Mouse (Mus musculus) splenic B cell, adult 2 months (primary cell): ENCODE results near the gene Hist1h2ab.
"Not testable (repeated sequence)": the region's sequence is repeated elsewhere in the genome, so short reads cannot be mapped to it uniquely, and the experiment has no call there.

Source experiments
- DNase-seq: peaks from one replicate; pipeline ENCODE4 v3.0.0-alpha.2; 2011; ENCODE audit warnings: low read depth, low spot score
- H3K27me3 ChIP-seq: 2 replicates; pipeline ENCODE4 v1.6.1; 2012; ENCODE audit warnings: mild to moderate bottlenecking, low read length, moderate library complexity, mixed read lengths; ENCODE audit not compliant: control insufficient read depth, poor library complexity, insufficient read depth, severe bottlenecking
- H3K36me3 ChIP-seq: 2 replicates; pipeline ENCODE4 v1.6.1; 2012; ENCODE audit warnings: mild to moderate bottlenecking, low read length, moderate library complexity, mixed read lengths; ENCODE audit not compliant: control insufficient read depth, poor library complexity, insufficient read depth, severe bottlenecking

The Hist1h2ab gene

DNA sequence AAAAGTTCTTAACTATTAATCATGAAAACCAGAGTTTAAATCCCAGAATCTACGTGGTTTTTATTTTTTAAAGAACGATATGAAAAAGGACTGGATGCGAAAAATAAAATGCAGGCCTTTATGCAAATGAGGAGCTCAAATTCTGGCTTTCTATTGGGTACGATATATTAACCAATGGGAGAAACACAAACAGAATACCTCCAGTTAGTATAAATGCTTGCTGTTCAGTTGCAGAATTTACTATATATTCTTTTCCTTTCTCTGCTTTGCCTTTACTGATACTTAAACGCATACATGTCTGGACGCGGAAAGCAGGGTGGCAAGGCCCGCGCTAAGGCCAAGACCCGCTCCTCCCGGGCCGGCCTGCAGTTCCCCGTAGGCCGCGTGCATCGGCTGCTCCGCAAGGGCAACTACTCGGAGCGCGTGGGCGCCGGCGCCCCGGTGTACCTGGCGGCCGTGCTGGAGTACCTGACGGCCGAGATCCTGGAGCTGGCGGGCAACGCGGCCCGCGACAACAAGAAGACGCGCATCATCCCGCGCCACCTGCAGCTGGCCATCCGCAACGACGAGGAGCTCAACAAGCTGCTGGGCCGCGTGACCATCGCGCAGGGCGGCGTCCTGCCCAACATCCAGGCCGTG lies at the start of gene Hist1h2ab:
TSS of gene Hist1h2ab (plus strand) at position 288 of the 639 bp plus-strand sequence.
- not testable (repeated sequence) for H3K36me3 ChIP-seq, H3K27me3 ChIP-seq
- DNase-seq, result peak; percentile 80

DNA sequence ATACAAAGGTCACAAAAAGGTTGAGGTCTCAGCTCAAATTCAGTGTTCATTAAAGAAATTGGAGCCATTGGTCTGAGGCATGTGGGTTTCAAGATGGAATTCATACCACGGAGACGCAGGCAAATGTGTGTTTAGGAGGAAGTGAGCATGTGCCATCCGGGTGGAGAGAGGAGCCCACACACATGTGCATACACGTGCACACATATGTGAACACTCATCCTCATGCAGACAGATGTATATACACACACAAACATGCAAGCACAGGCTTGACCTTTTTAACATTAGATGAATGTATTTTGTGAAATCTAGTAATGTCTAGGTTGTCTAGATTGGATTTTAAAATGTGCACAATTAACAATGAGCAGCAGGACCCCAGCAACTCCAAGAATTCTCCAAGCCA lies 48.7 kb upstream of the Hist1h2ab start:
- DNase-seq, result no peak

GRCm38 (mm10) chr13:23702801-23703200 lies 48.1 kb upstream of the Hist1h2ab start:
- H3K36me3 ChIP-seq, H3K27me3 ChIP-seq, DNase-seq: not testable (repeated sequence)

More for the DNA sequence above, 48.7 kb upstream of the Hist1h2ab start:
- Histone ChIP-seq H3K36me3 (no peaks in the 10 kb centered on the region), H3K27me3 (no peaks in the 10 kb centered on the region)

DNA sequence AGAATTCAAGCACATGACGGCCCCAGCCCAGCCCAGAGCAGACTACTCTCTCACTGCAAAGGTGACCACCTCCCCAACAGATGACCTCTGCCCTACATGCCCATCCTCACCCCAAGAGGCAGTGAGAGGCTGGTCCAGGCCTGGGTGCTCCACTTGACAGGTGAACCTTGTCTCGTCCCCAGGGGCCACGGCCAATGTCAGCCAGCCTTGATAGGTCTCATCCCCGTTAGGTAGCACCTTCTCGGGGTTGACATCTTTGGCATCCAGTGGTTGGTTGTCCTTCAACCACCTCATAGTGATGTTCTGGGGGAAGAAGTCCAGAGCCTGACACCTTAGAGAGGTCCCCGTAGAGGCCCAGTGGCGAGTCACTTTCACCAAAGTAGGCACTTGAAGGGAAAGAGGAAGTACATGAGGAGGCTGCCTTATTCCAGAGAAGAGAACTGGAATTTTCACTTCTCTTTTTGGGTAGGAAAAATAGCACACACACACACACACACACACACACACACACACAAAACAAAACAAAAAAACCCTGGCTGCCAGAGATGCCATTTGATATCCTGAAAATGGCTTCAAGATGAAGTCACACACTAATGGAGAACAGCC lies 45.1 kb upstream of the Hist1h2ab start:
- Histone ChIP-seq H3K36me3 (no peaks in the 10 kb centered on the region), H3K27me3 (no peaks in the 10 kb centered on the region)
- DNase-seq, result peak; percentile 52

- DNase-seq, result no peak
- H3K36me3 ChIP-seq, result no peaks in the 10 kb centered on the region
- H3K27me3 ChIP-seq, result no peaks in the 10 kb centered on the region
Observed at GRCm38 (mm10) chr13:23706771-23707170, 44.2 kb upstream of the Hist1h2ab start.

GRCm38 (mm10) chr13:23708041-23708440 lies 42.9 kb upstream of the Hist1h2ab start:
- no peaks in the 10 kb centered on the region for H3K36me3 ChIP-seq
- H3K27me3 ChIP-seq, result no peaks in the 10 kb centered on the region
- no peak for DNase-seq

GRCm38 (mm10) chr13:23708654-23709053 lies 42.3 kb upstream of the Hist1h2ab start:
- Histone ChIP-seq H3K27me3 (no peaks in the 10 kb centered on the region), H3K36me3 (no peaks in the 10 kb centered on the region)
- DNase-seq, result no peak

GRCm38 (mm10) chr13:23709714-23710373 lies 41.1 kb upstream of the Hist1h2ab start:
- Histone ChIP-seq H3K36me3 (no peaks in the 10 kb centered on the region), H3K27me3 (no peaks in the 10 kb centered on the region)
- no peak for DNase-seq

DNA sequence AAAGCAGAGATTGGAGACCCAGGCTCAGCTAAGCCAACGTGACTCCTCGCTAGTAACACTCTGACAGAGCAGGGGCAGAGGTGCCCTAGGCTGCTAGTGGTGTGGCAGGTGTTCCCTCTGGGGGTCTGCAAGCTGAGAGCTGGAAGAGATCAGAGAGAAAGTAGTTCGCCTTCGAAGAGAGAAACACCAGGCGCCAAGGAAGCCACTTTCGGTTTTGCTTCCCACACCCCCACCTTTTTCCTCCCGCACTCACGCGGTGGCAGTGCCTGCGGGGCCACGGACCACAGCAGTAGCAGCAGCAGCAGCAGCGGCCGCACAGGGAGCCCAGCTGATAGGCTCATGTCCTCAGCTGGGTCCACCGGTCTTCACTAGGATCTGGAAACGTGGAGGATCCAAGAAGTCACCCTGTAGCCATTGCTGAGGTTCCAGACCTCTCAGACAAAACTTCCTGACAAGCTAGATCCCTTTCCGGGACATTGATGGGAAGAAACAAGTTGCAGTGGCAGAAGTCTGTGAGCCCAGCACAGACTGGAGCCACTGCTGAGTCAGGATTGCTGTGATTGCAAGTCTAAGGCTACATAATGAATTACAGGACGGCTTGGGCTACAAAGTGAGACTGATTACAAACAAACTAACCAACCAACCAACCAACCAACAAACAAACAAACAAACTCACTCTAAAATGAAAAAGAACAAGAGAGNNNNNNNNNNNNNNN lies 40.4 kb upstream of the Hist1h2ab start, which contains the start of gene Hfe:
TSS of gene Hfe (minus strand) at position 481 of the 716 bp plus-strand sequence.
- H3K36me3 ChIP-seq, result no peaks in the 10 kb centered on the region
- no peaks in the 10 kb centered on the region for H3K27me3 ChIP-seq
- peak; percentile 71 for DNase-seq

- Histone ChIP-seq H3K27me3 (no peaks in the 10 kb centered on the region), H3K36me3 (no peaks in the 10 kb centered on the region)
- DNase-seq, result no peak
Observed at GRCm38 (mm10) chr13:23716261-23717042, 34.5 kb upstream of the Hist1h2ab start.

GRCm38 (mm10) chr13:23717176-23717575 lies 33.8 kb upstream of the Hist1h2ab start:
- DNase-seq, result no peak
- H3K27me3 ChIP-seq, result no peaks in the 10 kb centered on the region
- no peaks in the 10 kb centered on the region for H3K36me3 ChIP-seq

DNA sequence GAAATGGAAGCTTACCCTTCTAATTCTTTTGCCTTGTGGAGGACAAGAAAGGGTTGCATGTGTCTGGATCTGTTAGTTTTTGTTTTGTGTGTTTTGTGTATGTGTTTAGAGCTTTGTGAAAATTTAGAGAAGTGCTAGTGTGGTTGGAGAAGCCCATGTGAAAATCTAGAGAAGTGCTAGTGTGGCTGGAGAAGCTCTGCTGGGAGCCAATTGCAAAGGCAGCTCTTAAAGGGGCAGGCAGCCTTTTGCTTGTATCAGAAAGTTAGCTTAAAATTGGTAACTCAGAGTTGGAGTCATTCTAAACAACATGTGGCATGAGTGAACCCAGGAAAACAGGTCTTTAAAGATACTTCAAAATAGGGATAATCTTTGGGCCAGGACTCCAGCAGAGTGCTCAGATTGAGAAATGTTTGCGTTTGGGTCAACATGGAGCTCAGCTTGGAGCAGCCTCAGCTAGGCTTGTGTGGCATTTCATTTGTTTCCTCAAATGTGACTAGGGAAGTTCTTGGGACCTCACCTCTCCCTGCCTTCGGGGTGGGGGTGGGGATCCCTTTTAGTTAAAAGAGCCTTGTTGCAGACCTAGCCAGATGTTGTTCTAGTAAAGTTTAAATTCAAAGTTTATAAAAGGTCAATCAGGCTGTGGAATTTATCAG lies 33.2 kb upstream of the Hist1h2ab start:
- not testable (repeated sequence) for DNase-seq, H3K36me3 ChIP-seq, H3K27me3 ChIP-seq

GRCm38 (mm10) chr13:23724239-23724638 lies 26.7 kb upstream of the Hist1h2ab start:
- H3K36me3 ChIP-seq, result no peaks in the 10 kb centered on the region
- DNase-seq, result no peak

DNA sequence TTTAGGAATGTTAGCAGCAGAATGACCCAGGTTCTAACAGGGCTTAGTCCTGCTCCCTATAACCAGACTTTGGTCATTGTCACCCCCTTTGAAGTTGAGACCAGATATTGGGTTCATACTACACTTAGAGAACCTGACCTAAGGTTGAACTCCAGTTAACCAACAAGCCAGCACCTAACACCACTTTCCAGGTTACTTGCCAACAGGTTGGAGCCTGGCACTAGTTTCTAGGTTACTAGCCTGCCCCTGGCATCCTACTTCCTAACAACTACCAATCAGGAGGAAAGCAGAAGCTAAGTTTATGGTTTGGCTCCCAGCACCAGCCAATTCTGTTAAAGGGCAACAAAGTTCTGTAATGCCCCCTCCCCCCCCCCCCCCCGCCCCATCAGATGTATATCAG lies 25.7 kb upstream of the Hist1h2ab start:
- Histone ChIP-seq H3K36me3 (no peaks in the 10 kb centered on the region), H3K27me3 (no peaks in the 10 kb centered on the region)
- DNase-seq, result no peak

More at GRCm38 (mm10) chr13:23724239-23724638, 26.7 kb upstream of the Hist1h2ab start:
- H3K27me3 ChIP-seq, result no peaks in the 10 kb centered on the region
